Mouse (Mus musculus): ENCODE results near the gene Pdia5. TPM values are rescaled to one million over a fixed set of nuclear protein-coding genes. Genes with fewer than 3 reads are reported as not detected.
A peak's percentile ranks its signal among the peaks of the same experiment; 100 is the strongest.

Pdia5 gene
- total and polyA plus RNA-seq, 2 experiments from 2014 or later: 3.1 to 13.7 TPM

- WGBS: 63% methylated on average over 10 of the region's 10 CpGs
- TF ChIP-seq CTCF (IDR thresholded peaks at IDR 0.05; ENCODE audit: low read depth): no peak
- no peak for TF ChIP-seq EP300 (IDR thresholded peaks at IDR 0.05; ENCODE audit: low read depth)
- Histone ChIP-seq H3K36me3 (replicated peaks; ENCODE audit: control insufficient read depth, insufficient read depth, low read length) (no peaks in the 10 kb centered on the region), H3K4me3 (ENCODE audit: low read depth, low read length) (no peak overlapping the region), H3K27ac (ENCODE audit: low read depth) (no peak overlapping the region), H3K9me3 (replicated peaks; ENCODE audit: control insufficient read depth, low read length) (no peaks in the 10 kb centered on the region), H3K4me2 (ENCODE audit: low read depth, low read length) (peak overlapping the region; percentile 97), H3K27me3 (ENCODE audit: control insufficient read depth, insufficient read depth, low read length) (no peaks in the 10 kb centered on the region), H3K9ac (replicated peaks; ENCODE audit: low read depth, low read length) (no peak overlapping the region), H3K4me1 (ENCODE audit: control insufficient read depth, insufficient read depth) (peaks cover 19% of the 10 kb centered on the region)
- DNase-seq (ENCODE audit: low spot score): no peak
- no peak for ATAC-seq (ENCODE audit: insufficient read depth, low read depth)
Measured at GRCm38 (mm10) chr16:35489066-35489718, 1.5 kb downstream of the Pdia5 start.

- DNase-seq (ENCODE audit: low spot score) (no peak), ATAC-seq (ENCODE audit: insufficient read depth, low read depth) (no peak)
- 92% methylated on average over 4 of the region's 4 CpGs for WGBS
- no peaks in the 10 kb centered on the region for H3K9me3 ChIP-seq (replicated peaks; ENCODE audit: control insufficient read depth, low read length)
- TF ChIP-seq CTCF (IDR thresholded peaks at IDR 0.05; ENCODE audit: low read depth): no peak
- no peak overlapping the region for H3K9ac ChIP-seq (replicated peaks; ENCODE audit: low read depth, low read length)
- no peak overlapping the region for H3K4me2 ChIP-seq (ENCODE audit: low read depth, low read length)
- H3K36me3 ChIP-seq (replicated peaks; ENCODE audit: control insufficient read depth, insufficient read depth, low read length): no peaks in the 10 kb centered on the region
- H3K4me3 ChIP-seq (ENCODE audit: low read depth, low read length): no peak overlapping the region
- peaks cover 19% of the 10 kb centered on the region for H3K4me1 ChIP-seq (ENCODE audit: control insufficient read depth, insufficient read depth)
- H3K27ac ChIP-seq (ENCODE audit: low read depth): no peak overlapping the region
- H3K27me3 ChIP-seq (ENCODE audit: control insufficient read depth, insufficient read depth, low read length): no peaks in the 10 kb centered on the region
Measured at GRCm38 (mm10) chr16:35487776-35488175, 2.9 kb downstream of the Pdia5 start.

GRCm38 (mm10) chr16:35487056-35487455 lies 3.6 kb downstream of the Pdia5 start:
- TF ChIP-seq CTCF (IDR thresholded peaks at IDR 0.05; ENCODE audit: low read depth): no peak
- TF ChIP-seq EP300 (IDR thresholded peaks at IDR 0.05; ENCODE audit: low read depth): no peak
- WGBS: 77% methylated on average over 4 of the region's 4 CpGs
- H3K4me3 ChIP-seq (ENCODE audit: low read depth, low read length): no peak overlapping the region
- H3K4me2 ChIP-seq (ENCODE audit: low read depth, low read length): no peak overlapping the region
- no peak overlapping the region for H3K9ac ChIP-seq (replicated peaks; ENCODE audit: low read depth, low read length)
- ATAC-seq (ENCODE audit: insufficient read depth, low read depth) (no peak), DNase-seq (ENCODE audit: low spot score) (no peak)
- no peaks in the 10 kb centered on the region for H3K9me3 ChIP-seq (replicated peaks; ENCODE audit: control insufficient read depth, low read length)
- peaks cover 19% of the 10 kb centered on the region for H3K4me1 ChIP-seq (ENCODE audit: control insufficient read depth, insufficient read depth)
- no peak overlapping the region for H3K27ac ChIP-seq (ENCODE audit: low read depth)
- H3K36me3 ChIP-seq (replicated peaks; ENCODE audit: control insufficient read depth, insufficient read depth, low read length): no peaks in the 10 kb centered on the region
- no peaks in the 10 kb centered on the region for H3K27me3 ChIP-seq (ENCODE audit: control insufficient read depth, insufficient read depth, low read length)

- DNase-seq (ENCODE audit: low spot score): no peak
- Histone ChIP-seq H3K4me1 (ENCODE audit: control insufficient read depth, insufficient read depth) (peaks cover 19% of the 10 kb centered on the region), H3K4me3 (ENCODE audit: low read depth, low read length) (no peak overlapping the region), H3K4me2 (ENCODE audit: low read depth, low read length) (no peak overlapping the region), H3K27ac (ENCODE audit: low read depth) (no peak overlapping the region), H3K9ac (replicated peaks; ENCODE audit: low read depth, low read length) (no peak overlapping the region), H3K36me3 (replicated peaks; ENCODE audit: control insufficient read depth, insufficient read depth, low read length) (no peaks in the 10 kb centered on the region), H3K9me3 (replicated peaks; ENCODE audit: control insufficient read depth, low read length) (no peaks in the 10 kb centered on the region), H3K27me3 (ENCODE audit: control insufficient read depth, insufficient read depth, low read length) (no peaks in the 10 kb centered on the region)
- 70% methylated on average over 9 of the region's 9 CpGs for WGBS
- TF ChIP-seq CTCF (IDR thresholded peaks at IDR 0.05; ENCODE audit: low read depth) (no peak), EP300 (IDR thresholded peaks at IDR 0.05; ENCODE audit: low read depth) (no peak)
- ATAC-seq (ENCODE audit: insufficient read depth, low read depth): no peak
Measured at GRCm38 (mm10) chr16:35485711-35486110, 5.0 kb downstream of the Pdia5 start.

GRCm38 (mm10) chr16:35484526-35485233 lies 6.0 kb downstream of the Pdia5 start:
- 78% methylated on average over 8 of the region's 8 CpGs for WGBS
- Histone ChIP-seq H3K4me2 (ENCODE audit: low read depth, low read length) (no peak overlapping the region), H3K27me3 (ENCODE audit: control insufficient read depth, insufficient read depth, low read length) (no peaks in the 10 kb centered on the region), H3K27ac (ENCODE audit: low read depth) (no peak overlapping the region), H3K4me1 (ENCODE audit: control insufficient read depth, insufficient read depth) (peaks cover 16% of the 10 kb centered on the region), H3K9ac (replicated peaks; ENCODE audit: low read depth, low read length) (no peak overlapping the region), H3K9me3 (replicated peaks; ENCODE audit: control insufficient read depth, low read length) (no peaks in the 10 kb centered on the region), H3K4me3 (ENCODE audit: low read depth, low read length) (no peak overlapping the region), H3K36me3 (replicated peaks; ENCODE audit: control insufficient read depth, insufficient read depth, low read length) (no peaks in the 10 kb centered on the region)
- no peak for ATAC-seq (ENCODE audit: insufficient read depth, low read depth)
- no peak for DNase-seq (ENCODE audit: low spot score)
- TF ChIP-seq EP300 (IDR thresholded peaks at IDR 0.05; ENCODE audit: low read depth): no peak
- TF ChIP-seq CTCF (IDR thresholded peaks at IDR 0.05; ENCODE audit: low read depth): no peak

Measured in heart, postnatal 0 days (tissue).